Mouse (Mus musculus) erythroblast, adult 5-6 weeks (primary cell): ENCODE results near the gene Igfbp2. TPM values are rescaled to one million over a fixed set of nuclear protein-coding genes. Genes with fewer than 3 reads are reported as not detected.

Experiments used
- ATAC-seq: replicated peaks from 2 replicates; pipeline ENCODE4 v1.8.0; 2016; ENCODE audit warnings: moderate number of reproducible peaks, mild to moderate bottlenecking, moderate TSS enrichment, inconsistent platforms; ENCODE audit not compliant: poor library complexity, low FRiP score, severe bottlenecking
- total RNA-seq, 2 experiments: library from RNA; stranded (forward) in 1 of 2; stranded (reverse) in 1 of 2; fragments of 150-400 nt in 1 of 2; fragments of 200-764, 138-1000 nt in 1 of 2; gene quantifications; 2 replicates each; pipeline versions ENCODE4 v1.2.3 to v1.2.4; 2015 to 2017; ENCODE audit warnings: low replicate concordance in 2 of 2

Gene Igfbp2
- total RNA-seq, 2 experiments from 2014 or later, result not detected

- no peak for ATAC-seq
These were observed 11.1 kb upstream of the Igfbp2 start for GRCm38 (mm10) chr1:72813089-72813638.

GRCm38 (mm10) chr1:72813639-72814403 is 10.5 kb upstream of the Igfbp2 start:
- ATAC-seq, result no peak

GRCm38 (mm10) chr1:72815184-72815583 is 9.1 kb upstream of the Igfbp2 start:
- ATAC-seq, result no peak

GRCm38 (mm10) chr1:72815616-72816015 is 8.7 kb upstream of the Igfbp2 start:
- ATAC-seq, result no peak

GRCm38 (mm10) chr1:72819995-72820394 is 4.3 kb upstream of the Igfbp2 start:
- no peak for ATAC-seq

GRCm38 (mm10) chr1:72822893-72823292 is 1.4 kb upstream of the Igfbp2 start:
- ATAC-seq, result no peak

GRCm38 (mm10) chr1:72824707-72825101 is 401 bp downstream of the Igfbp2 start:
- no peak for ATAC-seq

GRCm38 (mm10) chr1:72825286-72825685 is 983 bp downstream of the Igfbp2 start:
- no peak for ATAC-seq

GRCm38 (mm10) chr1:72825921-72826320 is 1.6 kb downstream of the Igfbp2 start:
- no peak for ATAC-seq

GRCm38 (mm10) chr1:72826446-72826845 is 2.1 kb downstream of the Igfbp2 start:
- no peak for ATAC-seq

GRCm38 (mm10) chr1:72826931-72827330 is 2.6 kb downstream of the Igfbp2 start:
- ATAC-seq, result no peak

- no peak for ATAC-seq
These were observed 3.4 kb downstream of the Igfbp2 start for GRCm38 (mm10) chr1:72827411-72828315.

GRCm38 (mm10) chr1:72828843-72829242 is 4.5 kb downstream of the Igfbp2 start:
- no peak for ATAC-seq

GRCm38 (mm10) chr1:72830485-72830884 is 6.2 kb downstream of the Igfbp2 start:
- no peak for ATAC-seq

GRCm38 (mm10) chr1:72832715-72833153 is 8.4 kb downstream of the Igfbp2 start:
- no peak for ATAC-seq

- ATAC-seq, result no peak
These were observed 9.3 kb downstream of the Igfbp2 start for GRCm38 (mm10) chr1:72833563-72833962.

- ATAC-seq, result no peak
These were observed 15.1 kb downstream of the Igfbp2 start for GRCm38 (mm10) chr1:72839356-72839755.

- ATAC-seq, result no peak
These were observed 15.5 kb downstream of the Igfbp2 start for GRCm38 (mm10) chr1:72839791-72840190.

GRCm38 (mm10) chr1:72842666-72843459 is 18.6 kb downstream of the Igfbp2 start:
- ATAC-seq, result no peak

GRCm38 (mm10) chr1:72844675-72845074 is 20.4 kb downstream of the Igfbp2 start:
- ATAC-seq, result no peak
